Mouse (Mus musculus) lung, embryonic 15.5 days (tissue): ENCODE results near the gene Kdm1b. TPM values are rescaled to one million over a fixed set of nuclear protein-coding genes. Genes with fewer than 3 reads are reported as not detected.

Source experiments
- ATAC-seq: fragments of 200-750 bp; cut with Nextera tagmentation; 2 replicates; pipeline ENCODE4 v1.8.0; 2017; ENCODE audit warnings: moderate number of reproducible peaks, borderline replicate concordance; ENCODE audit not compliant: low FRiP score, low TSS enrichment; ENCODE audit errors: extremely low read depth
- H3K27ac ChIP-seq: fragments of 300-500 bp; sonication (generic); 2 replicates; pipeline ENCODE4 v1.5.1; 2015; ENCODE audit warnings: moderate library complexity, mild to moderate bottlenecking, inconsistent platforms
- H3K27me3 ChIP-seq: fragments of 300-500 bp; sonication (generic); 2 replicates; pipeline ENCODE4 v1.6.1; 2015; ENCODE audit warnings: inconsistent platforms
- H3K36me3 ChIP-seq: fragments of 300-500 bp; sonication (generic); 2 replicates; pipeline ENCODE4 v1.6.1; 2015; ENCODE audit warnings: inconsistent platforms
- H3K4me1 ChIP-seq: fragments of 300-500 bp; sonication (generic); 2 replicates; pipeline ENCODE4 v1.6.1; 2015; ENCODE audit warnings: inconsistent platforms
- H3K4me2 ChIP-seq: fragments of 300-500 bp; sonication (generic); 2 replicates; pipeline ENCODE4 v1.6.1; 2015; ENCODE audit warnings: inconsistent platforms, mild to moderate bottlenecking, moderate library complexity
- H3K4me3 ChIP-seq: fragments of 300-500 bp; sonication (generic); 2 replicates; pipeline ENCODE4 v1.5.1; 2015; ENCODE audit warnings: mild to moderate bottlenecking, inconsistent platforms
- H3K9ac ChIP-seq: fragments of 300-500 bp; sonication (generic); 2 replicates; pipeline ENCODE4 v1.6.1; 2015; ENCODE audit warnings: inconsistent platforms
- H3K9me3 ChIP-seq: fragments of 300-500 bp; sonication (generic); 2 replicates; pipeline ENCODE4 v1.6.1; 2016; ENCODE audit warnings: inconsistent platforms
- WGBS: fragments of 180-500 bp; shearing (Covaris S2); methylation state at CpG from one replicate; pipeline ENCODE4 v1.1.7; 2015; 5-methylcytosine and 5-hydroxymethylcytosine counted together
- polyA plus RNA-seq: library from polyadenylated mRNA; unstranded; fragments of >200 nt; fragmentation: Nextera tagmentation; extraction: Ambion mirVana; gene quantifications from 2 replicates; pipeline ENCODE4 v1.2.1, GENCODE M21; 2015

Kdm1b gene
- 9.8 and 10.5 TPM in 2 replicates for polyA plus RNA-seq

DNA sequence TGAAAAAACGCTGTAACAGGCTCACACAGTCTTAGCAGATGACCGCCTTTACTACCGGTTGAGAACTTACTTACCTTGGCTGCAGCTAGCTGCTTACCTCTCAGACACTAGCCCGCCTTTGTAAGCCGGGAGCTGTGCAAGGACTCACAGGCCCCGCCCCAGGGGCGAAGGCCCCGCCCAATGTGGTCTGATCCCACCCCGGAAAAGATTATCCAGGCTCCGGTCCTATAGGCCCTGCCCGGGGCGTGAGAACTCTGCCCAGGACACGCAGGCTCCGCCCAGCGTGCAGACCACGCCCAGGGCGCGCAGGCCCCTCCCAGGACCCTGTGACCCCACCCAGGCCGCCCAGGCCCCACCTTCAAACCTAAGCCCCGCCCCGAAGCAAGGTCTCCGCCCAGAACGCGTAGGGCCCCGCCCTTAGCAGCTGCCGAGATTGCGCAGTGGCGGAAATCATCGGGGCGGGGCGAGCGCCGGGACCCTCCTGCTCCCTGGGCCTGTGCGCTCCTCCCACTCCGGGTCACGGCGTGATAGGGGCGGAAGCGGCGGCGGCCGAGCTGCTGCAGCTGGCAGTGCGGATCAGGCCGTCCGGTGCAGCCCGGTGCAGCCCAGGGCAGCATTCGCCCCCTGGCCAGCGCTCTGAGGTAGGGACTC is at the start of gene Kdm1b:
TSS of gene Kdm1b (plus strand) at position 470 of the 651 bp plus-strand sequence.
- Histone ChIP-seq H3K4me1 (peaks cover 15% of the 10 kb centered on the region), H3K9me3 (no peaks in the 10 kb centered on the region), H3K4me3 (peak within 1 kb of the TSS; percentile 74), H3K4me2 (peak within 1 kb of the TSS; percentile 98), H3K27ac (peak within 1 kb of the TSS; percentile 60), H3K9ac (peak within 1 kb of the TSS; percentile 65), H3K36me3 (no peaks in the 10 kb centered on the region), H3K27me3 (no peaks in the 10 kb centered on the region)
- peak; percentile 97 for ATAC-seq
- WGBS, result under 1% methylated on average over 47 of the region's 48 CpGs

DNA sequence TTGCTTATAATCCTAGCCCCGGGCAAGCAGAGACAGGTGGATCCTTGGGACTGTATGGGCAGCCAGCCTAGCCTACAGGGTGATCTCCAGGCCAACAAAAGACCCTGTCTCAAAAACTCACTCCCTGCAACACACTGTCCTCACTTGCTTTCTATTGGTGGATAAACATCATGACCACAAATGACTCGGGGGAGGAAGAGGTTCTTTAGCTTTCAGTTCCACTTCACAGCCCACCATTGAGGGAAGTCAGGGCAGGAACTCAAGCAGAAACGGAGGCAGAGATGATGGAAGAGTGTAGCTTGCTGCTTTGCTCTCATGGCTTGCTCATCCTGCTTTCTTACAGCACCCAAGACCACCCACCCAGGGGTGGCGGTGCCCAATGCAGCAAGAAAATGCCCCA is 45.9 kb upstream of the Kdm1b start:
- Histone ChIP-seq H3K4me2 (no peak overlapping the region), H3K9ac (no peak overlapping the region), H3K4me1 (0 out of 2 replicates have a peak, but pooled peaks cover 2% of the 10 kb centered on the region), H3K27ac (no peak overlapping the region), H3K4me3 (no peak overlapping the region), H3K36me3 (no peaks in the 10 kb centered on the region), H3K9me3 (no peaks in the 10 kb centered on the region), H3K27me3 (no peaks in the 10 kb centered on the region)
- no peak for ATAC-seq
- WGBS, result 71% methylated on average over 4 of the region's 4 CpGs

DNA sequence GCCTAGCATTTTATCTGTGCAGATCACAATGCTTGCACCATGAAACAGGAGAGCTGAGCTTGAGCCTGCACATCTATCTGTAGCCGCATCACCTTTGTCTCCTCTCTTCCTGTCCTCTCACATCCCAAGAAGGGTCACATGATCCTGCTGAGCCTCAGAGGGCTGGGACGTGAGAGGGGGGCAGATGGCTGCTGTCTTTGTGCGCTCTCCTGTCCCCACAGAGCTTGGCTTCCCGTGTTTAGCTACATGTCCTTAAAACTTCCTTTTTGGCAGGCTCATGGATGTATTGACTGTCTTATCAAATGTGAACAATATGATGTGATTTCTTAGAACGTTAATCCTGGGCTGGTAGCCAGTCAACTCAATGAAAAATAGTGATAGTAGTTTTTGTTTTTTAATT is 43.8 kb upstream of the Kdm1b start:
- Histone ChIP-seq H3K4me2 (no peak overlapping the region), H3K4me3 (no peak overlapping the region), H3K9ac (no peak overlapping the region), H3K9me3 (no peaks in the 10 kb centered on the region), H3K27ac (no peak overlapping the region), H3K36me3 (no peaks in the 10 kb centered on the region), H3K4me1 (0 out of 2 replicates have a peak, but pooled peaks cover 2% of the 10 kb centered on the region), H3K27me3 (no peaks in the 10 kb centered on the region)
- WGBS, result 32% methylated on average over 5 of the region's 5 CpGs
- ATAC-seq, result no peak

- ATAC-seq, result no peak
- 90% methylated on average over 4 of the region's 4 CpGs for WGBS
Measured at GRCm38 (mm10) chr13:47001590-47001989, 41.7 kb upstream of the Kdm1b start.

DNA sequence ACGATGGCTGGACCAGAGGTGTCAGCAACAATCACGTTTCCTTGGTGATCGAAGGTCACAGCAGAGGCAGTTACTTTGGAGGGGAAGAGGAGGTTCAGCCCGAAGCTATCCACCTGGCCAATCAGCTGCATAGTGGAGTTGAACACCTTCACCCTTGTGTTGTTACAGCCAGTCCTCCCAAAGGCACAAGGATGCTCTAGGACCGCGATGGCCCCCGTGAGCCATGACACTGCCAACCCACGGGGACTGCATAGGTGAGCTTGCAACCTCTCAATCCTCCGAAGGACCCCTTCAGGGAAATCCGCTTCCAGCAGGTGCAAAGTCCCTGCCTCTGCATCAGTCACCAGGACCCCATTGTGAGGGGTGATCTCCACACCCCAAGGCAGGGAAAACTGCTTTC is 29.6 kb upstream of the Kdm1b start:
- Histone ChIP-seq H3K27me3 (no peaks in the 10 kb centered on the region), H3K4me3 (peak overlapping the region; percentile 58), H3K36me3 (no peaks in the 10 kb centered on the region), H3K4me2 (peak overlapping the region; percentile 100), H3K9ac (no peak overlapping the region), H3K9me3 (peaks cover 12% of the 10 kb centered on the region; the same call in 1 of the 2 replicates), H3K27ac (no peak overlapping the region), H3K4me1 (peaks cover 13% of the 10 kb centered on the region)
- ATAC-seq, result no peak
- WGBS, result 64% methylated on average over 10 of the region's 10 CpGs

More at GRCm38 (mm10) chr13:47001590-47001989, 41.7 kb upstream of the Kdm1b start:
- H3K27ac ChIP-seq, result no peak overlapping the region
- H3K4me2 ChIP-seq, result no peak overlapping the region
- H3K4me1 ChIP-seq, result 0 out of 2 replicates have a peak, but pooled peaks cover 2% of the 10 kb centered on the region
- no peaks in the 10 kb centered on the region for H3K36me3 ChIP-seq
- no peaks in the 10 kb centered on the region for H3K9me3 ChIP-seq
- no peak overlapping the region for H3K9ac ChIP-seq
- H3K4me3 ChIP-seq, result no peak overlapping the region
- H3K27me3 ChIP-seq, result no peaks in the 10 kb centered on the region

GRCm38 (mm10) chr13:47014334-47015194 is 28.7 kb upstream of the Kdm1b start, which contains the start of gene Nhlrc1:
Gene Nhlrc1 (minus strand): TSS chr13:47014850.
- peak within 1 kb of the TSS; percentile 50 for H3K9ac ChIP-seq
- ATAC-seq, result peak; percentile 82
- H3K36me3 ChIP-seq, result no peaks in the 10 kb centered on the region
- peaks cover 13% of the 10 kb centered on the region for H3K4me1 ChIP-seq
- H3K9me3 ChIP-seq, result peaks cover 12% of the 10 kb centered on the region; the same call in 1 of the 2 replicates
- no peaks in the 10 kb centered on the region for H3K27me3 ChIP-seq
- H3K4me2 ChIP-seq, result peak within 1 kb of the TSS; percentile 100
- 4% methylated on average over 72 of the region's 73 CpGs for WGBS
- no peak within 1 kb of the TSS for H3K27ac ChIP-seq
- H3K4me3 ChIP-seq, result peak within 1 kb of the TSS; percentile 58

DNA sequence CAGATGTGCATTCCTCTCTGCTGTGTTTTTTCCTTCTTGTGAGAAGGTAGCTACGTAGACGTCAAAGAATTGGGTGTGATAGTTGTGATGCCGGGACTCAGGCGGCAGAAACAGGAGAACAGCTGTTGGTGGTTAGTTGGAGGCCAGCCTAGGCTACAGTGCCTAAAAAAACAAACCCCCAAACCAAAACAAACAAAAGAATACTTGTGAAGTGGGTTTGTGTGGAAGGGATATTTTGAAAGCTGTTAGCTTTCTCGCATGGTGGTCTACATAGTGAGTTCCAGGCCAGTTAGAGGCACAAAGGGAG is 28.2 kb upstream of the Kdm1b start:
- Histone ChIP-seq H3K27me3 (no peaks in the 10 kb centered on the region), H3K4me3 (peak overlapping the region; percentile 58), H3K36me3 (no peaks in the 10 kb centered on the region), H3K9me3 (peaks cover 12% of the 10 kb centered on the region; the same call in 1 of the 2 replicates), H3K4me1 (peaks cover 13% of the 10 kb centered on the region), H3K27ac (no peak overlapping the region), H3K4me2 (peak overlapping the region; percentile 100), H3K9ac (no peak overlapping the region)
- 39% methylated on average over 5 of the region's 5 CpGs for WGBS
- ATAC-seq, result no peak

GRCm38 (mm10) chr13:47017259-47017658 is 26.0 kb upstream of the Kdm1b start:
- ATAC-seq, result no peak

DNA sequence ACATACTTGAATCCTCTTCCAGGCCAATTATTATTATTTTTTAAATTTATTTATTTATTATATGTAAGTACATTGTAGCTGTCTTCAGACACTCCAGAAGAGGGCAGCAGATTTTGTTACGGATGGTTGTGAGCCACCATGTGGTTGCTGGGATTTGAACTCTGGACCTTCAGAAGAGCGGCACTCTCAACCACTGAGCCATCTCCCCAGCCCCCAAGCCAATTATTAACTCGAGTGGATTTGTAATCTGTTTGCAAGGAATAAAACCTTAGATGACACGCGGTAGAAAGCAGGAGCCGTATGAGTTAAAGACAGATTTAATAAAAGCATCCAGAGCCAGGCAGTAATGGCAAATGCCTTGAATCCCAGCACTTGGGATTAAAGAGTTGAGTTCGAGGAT is 23.5 kb upstream of the Kdm1b start:
- H3K27ac ChIP-seq, result no peak overlapping the region
- H3K9ac ChIP-seq, result no peak overlapping the region
- H3K9me3 ChIP-seq, result no peaks in the 10 kb centered on the region
- H3K36me3 ChIP-seq, result no peaks in the 10 kb centered on the region
- no peak overlapping the region for H3K4me2 ChIP-seq
- peaks cover 6% of the 10 kb centered on the region; the same call in 1 of the 2 replicates for H3K4me1 ChIP-seq
- H3K4me3 ChIP-seq, result no peak overlapping the region
- H3K27me3 ChIP-seq, result no peaks in the 10 kb centered on the region
- 83% methylated on average over 7 of the region's 7 CpGs for WGBS
- no peak for ATAC-seq

More at GRCm38 (mm10) chr13:47017259-47017658, 26.0 kb upstream of the Kdm1b start:
- no peak overlapping the region for H3K9ac ChIP-seq
- H3K4me1 ChIP-seq, result peaks cover 13% of the 10 kb centered on the region
- H3K36me3 ChIP-seq, result no peaks in the 10 kb centered on the region
- 34% methylated on average over 5 of the region's 5 CpGs for WGBS
- no peak overlapping the region for H3K4me2 ChIP-seq
- no peaks in the 10 kb centered on the region for H3K9me3 ChIP-seq
- no peak overlapping the region for H3K27ac ChIP-seq
- H3K27me3 ChIP-seq, result no peaks in the 10 kb centered on the region
- H3K4me3 ChIP-seq, result no peak overlapping the region

DNA sequence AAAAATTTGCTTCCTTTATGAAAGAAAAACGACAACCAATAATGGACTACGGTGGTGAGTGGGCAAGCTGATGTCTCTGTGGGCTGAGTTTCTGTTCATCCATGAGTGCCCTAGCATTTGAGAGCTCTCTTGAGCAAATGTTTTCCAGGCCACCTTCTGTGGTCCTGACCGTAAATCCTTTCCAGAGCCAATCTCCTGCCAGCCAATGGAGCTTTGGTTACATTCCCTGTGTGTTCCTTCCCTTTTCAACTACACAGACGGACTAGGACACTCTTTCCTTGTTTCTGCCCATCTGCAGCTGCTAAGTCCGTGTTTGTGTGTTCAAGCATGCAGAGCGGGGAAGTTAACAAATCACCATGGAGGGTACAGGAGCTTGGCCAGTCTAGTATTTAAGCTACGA is 22.5 kb upstream of the Kdm1b start:
- no peak overlapping the region for H3K4me2 ChIP-seq
- H3K27me3 ChIP-seq, result no peaks in the 10 kb centered on the region
- no peaks in the 10 kb centered on the region for H3K36me3 ChIP-seq
- H3K9me3 ChIP-seq, result no peaks in the 10 kb centered on the region
- WGBS, result 76% methylated on average over 7 of the region's 7 CpGs
- no peaks in the 10 kb centered on the region for H3K4me1 ChIP-seq
- H3K4me3 ChIP-seq, result no peak overlapping the region
- no peak for ATAC-seq
- no peak overlapping the region for H3K9ac ChIP-seq
- H3K27ac ChIP-seq, result no peak overlapping the region

GRCm38 (mm10) chr13:47030376-47031107 is 12.8 kb upstream of the Kdm1b start:
- ATAC-seq, result no peak
- Histone ChIP-seq H3K27ac (no peak overlapping the region), H3K9ac (no peak overlapping the region), H3K9me3 (no peaks in the 10 kb centered on the region), H3K36me3 (no peaks in the 10 kb centered on the region), H3K27me3 (no peaks in the 10 kb centered on the region), H3K4me1 (no peaks in the 10 kb centered on the region), H3K4me2 (no peak overlapping the region), H3K4me3 (no peak overlapping the region)
- 79% methylated on average over 17 of the region's 17 CpGs for WGBS
